Mouse (Mus musculus): ENCODE results near the gene Ckap2. TPM values are rescaled to one million over a fixed set of nuclear protein-coding genes. Genes with fewer than 3 reads are reported as not detected.

Ckap2 gene
- polyA plus RNA-seq, 1 experiment from 2014 or later, result 21.5 TPM

- ATAC-seq (ENCODE audit: insufficient read depth), result peak; percentile 74
- no peak within 1 kb of the TSS for H3K27ac ChIP-seq (replicated peaks)
- H3K4me1 ChIP-seq (replicated peaks), result peaks cover 15% of the 10 kb centered on the region
- H3K4me3 ChIP-seq (replicated peaks), result peak within 1 kb of the TSS; percentile 55
- peak within 1 kb of the TSS; percentile 32; the same call in 1 of the 2 replicates for H3K9ac ChIP-seq
- H3K27me3 ChIP-seq, result peaks cover 7% of the 10 kb centered on the region; the same call in 1 of the 2 replicates
- WGBS (ENCODE audit: insufficient replicate concordance), result 2% methylated on average over 29 of the region's 29 CpGs
- H3K36me3 ChIP-seq (replicated peaks), result 0 out of 2 replicates have a peak, but pooled peaks cover 5% of the 10 kb centered on the region
- H3K4me2 ChIP-seq, result peak within 1 kb of the TSS; percentile 83
- no peaks in the 10 kb centered on the region for H3K9me3 ChIP-seq (replicated peaks)
Measured at GRCm38 (mm10) chr8:22124220-22125152, 61.1 kb downstream of the Ckap2 start, which contains the start of gene Nek5. TSS of gene Nek5 (minus strand) at chr8:22125053.

Other genes with a start within 250 kb of the Ckap2 start
- not detected in 2 replicates for gene Defb35, start 247.5 kb downstream of the Ckap2 start, polyA plus RNA-seq (2015; fragmentation: Nextera tagmentation; extraction: Ambion mirVana)
- not detected in 2 replicates for gene Defb13, start 239.1 kb downstream of the Ckap2 start, polyA plus RNA-seq (2015; fragmentation: Nextera tagmentation; extraction: Ambion mirVana)
- not detected in 2 replicates for gene Fam90a1a, start 227.1 kb downstream of the Ckap2 start, polyA plus RNA-seq (2015; fragmentation: Nextera tagmentation; extraction: Ambion mirVana)
- not detected in 2 replicates for gene Ccdc70, start 216.0 kb downstream of the Ckap2 start, polyA plus RNA-seq (2015; fragmentation: Nextera tagmentation; extraction: Ambion mirVana)
- gene Atp7b, start 125.5 kb downstream of the Ckap2 start, polyA plus RNA-seq (2015; fragmentation: Nextera tagmentation; extraction: Ambion mirVana), result 11.6 and 12.3 TPM in 2 replicates
- 9.2 and 9.3 TPM in 2 replicates for gene Alg11, start 125.1 kb downstream of the Ckap2 start, polyA plus RNA-seq (2015; fragmentation: Nextera tagmentation; extraction: Ambion mirVana)
- 0.08 TPM in 2 replicates for gene Nek5, start 60.8 kb downstream of the Ckap2 start, polyA plus RNA-seq (2015; fragmentation: Nextera tagmentation; extraction: Ambion mirVana)
- gene Nek3, start 19.4 kb downstream of the Ckap2 start, polyA plus RNA-seq (2015; fragmentation: Nextera tagmentation; extraction: Ambion mirVana), result 1.4 and 1.5 TPM in 2 replicates
- gene Vps36, start 7.0 kb upstream of the Ckap2 start, polyA plus RNA-seq (2015; fragmentation: Nextera tagmentation; extraction: Ambion mirVana), result 7.0 and 7.6 TPM in 2 replicates
- gene Thsd1, start 41.5 kb upstream of the Ckap2 start, polyA plus RNA-seq (2015; fragmentation: Nextera tagmentation; extraction: Ambion mirVana), result 1.7 and 1.9 TPM in 2 replicates
- not detected in 2 replicates for gene Tpte, start 97.6 kb upstream of the Ckap2 start, polyA plus RNA-seq (2015; fragmentation: Nextera tagmentation; extraction: Ambion mirVana)
- 24.6 and 27.2 TPM in 2 replicates for gene Slc25a15, start 212.8 kb upstream of the Ckap2 start, polyA plus RNA-seq (2015; fragmentation: Nextera tagmentation; extraction: Ambion mirVana)
- gene Mrps31, start 225.5 kb upstream of the Ckap2 start, polyA plus RNA-seq (2015; fragmentation: Nextera tagmentation; extraction: Ambion mirVana), result 24.0 and 25.4 TPM in 2 replicates

All from liver, embryonic 15.5 days (tissue).